Mouse (Mus musculus) kidney, embryonic 16.5 days (tissue): ENCODE data around the gene Etv6. TPM values are rescaled to one million over a fixed set of nuclear protein-coding genes. Genes with fewer than 3 reads are reported as not detected.
A peak's percentile ranks its signal among the peaks of the same experiment; 100 is the strongest.

ENCODE experiments used
- ATAC-seq: fragments of 200-750 bp; cut with Nextera tagmentation; 2 replicates; pipeline ENCODE4 v1.8.0; 2017; ENCODE audit warnings: moderate TSS enrichment; ENCODE audit not compliant: low FRiP score, low TSS enrichment
- H3K27ac ChIP-seq: fragments of 300-500 bp; sonication (generic); 2 replicates; pipeline ENCODE4 v1.5.1; 2014; ENCODE audit warnings: low read length
- H3K27me3 ChIP-seq: fragments of 300-500 bp; sonication (generic); 2 replicates; pipeline ENCODE4 v1.6.1; 2014; ENCODE audit warnings: low read length, control low read depth, mixed read lengths; ENCODE audit not compliant: insufficient read depth
- H3K36me3 ChIP-seq: fragments of 300-500 bp; sonication (generic); 2 replicates; pipeline ENCODE4 v1.6.1; 2014; ENCODE audit warnings: low read length, control low read depth, mixed read lengths; ENCODE audit not compliant: insufficient read depth
- H3K4me1 ChIP-seq: fragments of 300-500 bp; sonication (generic); 2 replicates; pipeline ENCODE4 v1.6.1; 2014; ENCODE audit warnings: low read length, control low read depth, mixed read lengths; ENCODE audit not compliant: insufficient read depth
- H3K4me2 ChIP-seq: fragments of 300-500 bp; sonication (generic); replicated peaks from 2 replicates; pipeline ENCODE4 v1.6.1; 2014; ENCODE audit warnings: low read depth, low read length
- H3K4me3 ChIP-seq: fragments of 300-500 bp; sonication (generic); 2 replicates; pipeline ENCODE4 v1.5.1; 2014; ENCODE audit warnings: mild to moderate bottlenecking, low read length
- H3K9ac ChIP-seq: fragments of 300-500 bp; sonication (generic); replicated peaks from 2 replicates; pipeline ENCODE4 v1.6.1; 2014; ENCODE audit warnings: low read length
- H3K9me3 ChIP-seq: fragments of 300-500 bp; sonication (generic); 2 replicates; pipeline ENCODE4 v1.6.1; 2016; ENCODE audit warnings: low read length, control low read depth
- WGBS: fragments of 180-500 bp; shearing (Covaris S2); extraction: QIAGEN DNeasy Blood & Tissue Kit; methylation state at CpG from one replicate; pipeline ENCODE4 v1.1.7; 2014; 5-methylcytosine and 5-hydroxymethylcytosine counted together
- polyA plus RNA-seq: library from polyadenylated mRNA; unstranded; fragments of >200 nt; fragmentation: Nextera tagmentation; extraction: Ambion mirVana; gene quantifications from 2 replicates; pipeline ENCODE4 v1.2.1, GENCODE M21; 2015

The Etv6 gene
- polyA plus RNA-seq, 1 experiment from 2014 or later: 12.6 TPM

DNA sequence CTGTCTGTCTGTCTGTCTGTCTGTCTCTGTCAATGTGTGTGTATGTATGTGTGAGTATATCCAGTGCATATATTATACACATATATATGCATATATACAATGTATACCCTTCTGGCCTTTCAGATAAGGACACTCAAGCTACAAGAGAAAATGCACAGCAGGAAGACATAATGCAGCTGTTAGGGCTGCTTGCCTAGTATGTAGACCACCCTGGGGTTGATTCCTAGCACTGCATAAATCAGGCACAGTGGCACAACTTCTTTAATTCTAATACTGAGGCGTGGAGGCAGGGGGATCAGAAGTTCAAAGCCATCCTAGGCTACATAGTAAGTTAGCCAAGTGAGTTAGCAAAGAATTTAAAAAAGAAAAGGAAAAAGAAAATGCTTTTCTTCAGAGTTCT, 127.8 kb downstream of the Etv6 start:
- 0 out of 2 replicates have a peak, but pooled peaks cover 5% of the 10 kb centered on the region for H3K36me3 ChIP-seq
- H3K4me1 ChIP-seq: peaks cover 13% of the 10 kb centered on the region
- H3K9me3 ChIP-seq: no peaks in the 10 kb centered on the region
- no peak overlapping the region for H3K4me2 ChIP-seq
- H3K4me3 ChIP-seq: no peak overlapping the region
- no peak overlapping the region for H3K27ac ChIP-seq
- no peaks in the 10 kb centered on the region for H3K27me3 ChIP-seq
- no peak overlapping the region for H3K9ac ChIP-seq
- ATAC-seq: no peak
- 82% methylated on average over 1 of the region's 1 CpGs for WGBS

- H3K9me3 ChIP-seq: no peaks in the 10 kb centered on the region
- 0 out of 2 replicates have a peak, but pooled peaks cover 5% of the 10 kb centered on the region for H3K36me3 ChIP-seq
- H3K4me3 ChIP-seq: no peak overlapping the region
- ATAC-seq: no peak
- H3K27me3 ChIP-seq: no peaks in the 10 kb centered on the region
- 76% methylated on average over 8 of the region's 8 CpGs for WGBS
- no peak overlapping the region for H3K9ac ChIP-seq
- H3K4me1 ChIP-seq: peaks cover 13% of the 10 kb centered on the region
- no peak overlapping the region for H3K27ac ChIP-seq
- no peak overlapping the region for H3K4me2 ChIP-seq
These were observed 128.9 kb downstream of the Etv6 start for GRCm38 (mm10) chr6:134164356-134164755.

GRCm38 (mm10) chr6:134165012-134165411, 129.5 kb downstream of the Etv6 start:
- Histone ChIP-seq H3K36me3 (0 out of 2 replicates have a peak, but pooled peaks cover 5% of the 10 kb centered on the region), H3K9ac (no peak overlapping the region), H3K4me2 (no peak overlapping the region), H3K4me1 (peaks cover 13% of the 10 kb centered on the region), H3K9me3 (no peaks in the 10 kb centered on the region), H3K4me3 (no peak overlapping the region), H3K27me3 (no peaks in the 10 kb centered on the region), H3K27ac (no peak overlapping the region)
- 72% methylated on average over 8 of the region's 8 CpGs for WGBS
- no peak for ATAC-seq

DNA sequence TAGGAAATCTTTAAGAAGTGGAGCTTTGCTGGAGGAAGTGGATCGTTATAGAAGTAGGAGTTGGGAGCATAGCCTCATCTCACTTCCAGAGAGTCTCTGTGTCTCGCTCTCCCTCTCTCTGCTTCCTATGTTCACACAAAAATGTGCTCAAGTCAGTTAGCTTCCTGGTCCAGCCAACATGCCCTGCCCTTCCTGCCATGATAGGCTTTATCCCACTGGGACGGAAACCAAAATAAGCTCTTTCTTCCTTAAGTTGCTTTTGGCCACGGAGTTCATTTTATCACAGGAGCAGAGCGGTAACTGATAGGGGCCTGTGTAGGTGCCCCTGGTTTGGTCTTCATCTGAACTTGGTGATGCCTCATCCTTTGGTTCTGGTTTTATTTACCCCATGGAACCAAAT, 132.5 kb downstream of the Etv6 start:
- no peak for ATAC-seq

GRCm38 (mm10) chr6:134168799-134169198, 133.3 kb downstream of the Etv6 start:
- no peaks in the 10 kb centered on the region for H3K27me3 ChIP-seq
- 0 out of 2 replicates have a peak, but pooled peaks cover 3% of the 10 kb centered on the region for H3K36me3 ChIP-seq
- no peak overlapping the region for H3K4me3 ChIP-seq
- WGBS: 87% methylated on average over 11 of the region's 11 CpGs
- H3K9me3 ChIP-seq: no peaks in the 10 kb centered on the region
- ATAC-seq: no peak
- H3K4me1 ChIP-seq: peaks cover 19% of the 10 kb centered on the region
- H3K27ac ChIP-seq: no peak overlapping the region
- H3K4me2 ChIP-seq: no peak overlapping the region
- no peak overlapping the region for H3K9ac ChIP-seq

More for the DNA sequence above, 132.5 kb downstream of the Etv6 start:
- Histone ChIP-seq H3K27ac (no peak overlapping the region), H3K9ac (no peak overlapping the region), H3K4me1 (peaks cover 14% of the 10 kb centered on the region), H3K36me3 (0 out of 2 replicates have a peak, but pooled peaks cover 3% of the 10 kb centered on the region), H3K9me3 (no peaks in the 10 kb centered on the region), H3K4me3 (no peak overlapping the region), H3K27me3 (no peaks in the 10 kb centered on the region), H3K4me2 (no peak overlapping the region)
- 60% methylated on average over 5 of the region's 5 CpGs for WGBS

DNA sequence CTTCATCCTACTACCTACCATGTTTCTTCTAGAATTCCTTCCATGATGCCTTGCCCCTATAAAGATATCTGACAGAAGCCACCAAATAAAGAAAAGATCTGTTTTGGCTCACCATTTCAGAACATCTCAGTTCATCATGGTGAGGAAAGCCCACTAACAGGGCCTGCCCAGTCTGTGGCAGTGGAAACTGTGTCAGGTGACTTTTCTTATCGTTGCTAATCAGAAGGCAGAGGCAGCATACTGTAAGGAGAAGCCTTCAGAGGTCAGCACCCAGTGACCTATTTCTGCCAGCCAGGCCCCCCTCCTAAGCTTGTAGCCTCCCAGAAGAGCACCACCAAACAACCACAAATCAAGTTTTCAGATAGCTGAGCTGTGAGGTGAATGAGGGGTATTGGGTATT, 135.7 kb downstream of the Etv6 start:
- peaks cover 31% of the 10 kb centered on the region for H3K4me1 ChIP-seq
- H3K9me3 ChIP-seq: no peaks in the 10 kb centered on the region
- ATAC-seq: no peak
- no peak overlapping the region for H3K4me2 ChIP-seq
- no peaks in the 10 kb centered on the region for H3K27me3 ChIP-seq
- WGBS: 38% methylated on average over 1 of the region's 1 CpGs
- no peak overlapping the region for H3K9ac ChIP-seq
- H3K27ac ChIP-seq: no peak overlapping the region
- no peak overlapping the region for H3K4me3 ChIP-seq
- 0 out of 2 replicates have a peak, but pooled peaks cover 3% of the 10 kb centered on the region for H3K36me3 ChIP-seq

GRCm38 (mm10) chr6:134171906-134172728, 136.6 kb downstream of the Etv6 start:
- no peak overlapping the region for H3K4me3 ChIP-seq
- 86% methylated on average over 17 of the region's 17 CpGs for WGBS
- no peak overlapping the region for H3K9ac ChIP-seq
- H3K27me3 ChIP-seq: no peaks in the 10 kb centered on the region
- 0 out of 2 replicates have a peak, but pooled peaks cover 3% of the 10 kb centered on the region for H3K36me3 ChIP-seq
- H3K27ac ChIP-seq: no peak overlapping the region
- H3K4me1 ChIP-seq: peaks cover 31% of the 10 kb centered on the region
- H3K9me3 ChIP-seq: no peaks in the 10 kb centered on the region
- no peak for ATAC-seq
- no peak overlapping the region for H3K4me2 ChIP-seq

GRCm38 (mm10) chr6:134173439-134173838, 137.9 kb downstream of the Etv6 start:
- Histone ChIP-seq H3K36me3 (0 out of 2 replicates have a peak, but pooled peaks cover 3% of the 10 kb centered on the region), H3K9ac (no peak overlapping the region), H3K4me2 (no peak overlapping the region), H3K4me3 (no peak overlapping the region), H3K27ac (no peak overlapping the region), H3K9me3 (no peaks in the 10 kb centered on the region), H3K4me1 (peaks cover 27% of the 10 kb centered on the region), H3K27me3 (no peaks in the 10 kb centered on the region)
- no peak for ATAC-seq
- WGBS: 49% methylated on average over 6 of the region's 6 CpGs

- peaks cover 27% of the 10 kb centered on the region for H3K4me1 ChIP-seq
- peak overlapping the region; percentile 39 for H3K4me2 ChIP-seq
- WGBS: 15% methylated on average over 9 of the region's 9 CpGs
- H3K27ac ChIP-seq: 0 out of 2 replicates have a peak overlapping the region, but pooled peaks have one; percentile 37
- H3K9me3 ChIP-seq: no peaks in the 10 kb centered on the region
- H3K36me3 ChIP-seq: 0 out of 2 replicates have a peak, but pooled peaks cover 3% of the 10 kb centered on the region
- H3K9ac ChIP-seq: 0 out of 2 replicates have a peak overlapping the region, but pooled peaks have one; percentile 26
- no peak for ATAC-seq
- no peaks in the 10 kb centered on the region for H3K27me3 ChIP-seq
- H3K4me3 ChIP-seq: peak overlapping the region; percentile 6; the same call in 1 of the 2 replicates
These were observed 139.6 kb downstream of the Etv6 start for GRCm38 (mm10) chr6:134175059-134175458.

GRCm38 (mm10) chr6:134177196-134177595, 141.7 kb downstream of the Etv6 start:
- H3K9ac ChIP-seq: no peak overlapping the region
- peaks cover 23% of the 10 kb centered on the region for H3K4me1 ChIP-seq
- no peak for ATAC-seq
- no peaks in the 10 kb centered on the region for H3K27me3 ChIP-seq
- H3K4me3 ChIP-seq: no peak overlapping the region
- H3K9me3 ChIP-seq: no peaks in the 10 kb centered on the region
- H3K36me3 ChIP-seq: no peaks in the 10 kb centered on the region
- no peak overlapping the region for H3K27ac ChIP-seq
- H3K4me2 ChIP-seq: no peak overlapping the region
- 68% methylated on average over 5 of the region's 5 CpGs for WGBS
